Mouse (Mus musculus): ENCODE measurements around the gene Ssrp1. TPM values are rescaled to one million over a fixed set of nuclear protein-coding genes. Genes with fewer than 3 reads are reported as not detected.

Ssrp1 gene
- total RNA-seq, 2 experiments from 2014 or later = 66.9 to 227 TPM

- ATAC-seq (ENCODE audit: poor library complexity, severe bottlenecking) = no peak
These were observed 33.1 kb downstream of the Ssrp1 start for GRCm38 (mm10) chr2:85070086-85070485.

GRCm38 (mm10) chr2:85071921-85072320, 34.9 kb downstream of the Ssrp1 start:
- no peak for ATAC-seq (ENCODE audit: poor library complexity, severe bottlenecking)

- ATAC-seq (ENCODE audit: poor library complexity, severe bottlenecking) = no peak
These were observed 36.7 kb downstream of the Ssrp1 start for GRCm38 (mm10) chr2:85073751-85074150.

GRCm38 (mm10) chr2:85088716-85089646, 51.9 kb downstream of the Ssrp1 start:
- ATAC-seq (ENCODE audit: poor library complexity, severe bottlenecking) = no peak

- ATAC-seq (ENCODE audit: poor library complexity, severe bottlenecking) = no peak
These were observed 54.3 kb downstream of the Ssrp1 start for GRCm38 (mm10) chr2:85091325-85091724.

- ATAC-seq (ENCODE audit: poor library complexity, severe bottlenecking) = no peak
These were observed 56.3 kb downstream of the Ssrp1 start for GRCm38 (mm10) chr2:85093376-85093775.

- ATAC-seq (ENCODE audit: poor library complexity, severe bottlenecking) = no peak
These were observed 58.9 kb downstream of the Ssrp1 start for GRCm38 (mm10) chr2:85095906-85096305.

Other genes with a start within 250 kb of the Ssrp1 start
- 23.7 and 27.7 TPM in 2 replicates for gene Ube2l6, start 238.4 kb upstream of the Ssrp1 start, total RNA-seq (2015)
- gene Ube2l6, start 238.4 kb upstream of the Ssrp1 start, total RNA-seq (2017) = 25.2 and 31.5 TPM in 2 replicates
- not detected in 2 replicates for gene Smtnl1, start 214.6 kb upstream of the Ssrp1 start, total RNA-seq (2015)
- gene Smtnl1, start 214.6 kb upstream of the Ssrp1 start, total RNA-seq (2017) = not detected in 2 replicates
- 17.7 and 18.6 TPM in 2 replicates for gene Timm10, start 210.2 kb upstream of the Ssrp1 start, total RNA-seq (2015)
- gene Timm10, start 210.2 kb upstream of the Ssrp1 start, total RNA-seq (2017) = 14.2 and 19.8 TPM in 2 replicates
- 3.7 and 5.2 TPM in 2 replicates for gene Slc43a1, start 198.4 kb upstream of the Ssrp1 start, total RNA-seq (2015)
- 1.6 and 3.1 TPM in 2 replicates for gene Slc43a1, start 198.4 kb upstream of the Ssrp1 start, total RNA-seq (2017)
- gene Rtn4rl2, start 150.5 kb upstream of the Ssrp1 start, total RNA-seq (2015) = not detected in 2 replicates
- not detected in 2 replicates for gene Rtn4rl2, start 150.5 kb upstream of the Ssrp1 start, total RNA-seq (2017)
- gene Slc43a3, start 100.7 kb upstream of the Ssrp1 start, total RNA-seq (2015) = 51.4 and 53.0 TPM in 2 replicates
- 41.9 and 45.2 TPM in 2 replicates for gene Slc43a3, start 100.7 kb upstream of the Ssrp1 start, total RNA-seq (2017)
- 48.6 and 96.7 TPM in 2 replicates for gene Prg2, start 56.8 kb upstream of the Ssrp1 start, total RNA-seq (2015)
- gene Prg2, start 56.8 kb upstream of the Ssrp1 start, total RNA-seq (2017) = 238 and 301 TPM in 2 replicates
- gene Prg3, start 49.0 kb upstream of the Ssrp1 start, total RNA-seq (2015) = 6.2 and 11.0 TPM in 2 replicates
- 14.2 and 18.4 TPM in 2 replicates for gene Prg3, start 49.0 kb upstream of the Ssrp1 start, total RNA-seq (2017)
- 0.11 and 0.16 TPM in 2 replicates for gene P2rx3, start 228 bp downstream of the Ssrp1 start, total RNA-seq (2015)
- not detected in 2 replicates for gene P2rx3, start 228 bp downstream of the Ssrp1 start, total RNA-seq (2017)
- gene Tnks1bp1, start 10.8 kb downstream of the Ssrp1 start, total RNA-seq (2015) = 1.5 and 1.9 TPM in 2 replicates
- 4.8 and 5.6 TPM in 2 replicates for gene Tnks1bp1, start 10.8 kb downstream of the Ssrp1 start, total RNA-seq (2017)
- gene Aplnr, start 99.0 kb downstream of the Ssrp1 start, total RNA-seq (2015) = 1.1 and 2.2 TPM in 2 replicates
- gene Aplnr, start 99.0 kb downstream of the Ssrp1 start, total RNA-seq (2017) = 1.5 and 2.1 TPM in 2 replicates
- not detected in 2 replicates for gene Lrrc55, start 160.0 kb downstream of the Ssrp1 start, total RNA-seq (2015)
- gene Lrrc55, start 160.0 kb downstream of the Ssrp1 start, total RNA-seq (2017) = not detected in 2 replicates